Comparison of ENCODE assay signal across 10 mouse cellular contexts in genomic region chr2:32282727-32283126, GRCm38 (mm10). TPM values are rescaled to one million over a fixed set of nuclear protein-coding genes. Genes with fewer than 3 reads are reported as not detected.
A peak's percentile ranks its signal among the peaks of the same experiment; 100 is the strongest.
DNase-seq lines count a peak whose midpoint lies in the region; TF ChIP-seq lines count a peak whose summit lies in the region.
"Had no signal": no experiment of that assay in that cellular context is flagged by ENCODE, and none has a peak within 500 bp of the region (broad histone marks: within the 10 kb centered on the region; RNA-seq: fewer than 3 reads in every experiment).

No protein-coding gene starts in this region.

- DNase-seq in layer of hippocampus, adult 2 months (ENCODE audit: low spot score in 2 of 2): no peak
- DNase-seq in layer of hippocampus, adult 9-10 months (ENCODE audit: low spot score): no peak
- peak; percentile 89 for DNase-seq in ES-CJ7 (ENCODE audit: low read depth, low spot score)
- peak; percentile 68 for DNase-seq in c-Kit-positive CD71-negative TER-119-negative erythroid progenitor cells, embryonic 14.5 days (ENCODE audit: low read depth)
- peak; percentile 40 for DNase-seq in forelimb bud, embryonic 11.5 days (ENCODE audit: low read depth, low spot score)
- DNase-seq in kidney, postnatal 36 days: peak; percentile 77 to 81
- DNase-seq in ovary, adult 18-20 months (ENCODE audit: low spot score): peak; percentile 67
- no peak for DNase-seq in neural tube, embryonic 10.5 days (ENCODE audit: extremely low spot score, low spot score)

- H3K4me3 ChIP-seq in layer of hippocampus, adult 2 months: no peak overlapping the region
- H3K4me3 ChIP-seq: erythroblast, embryonic 14.5 days; neural tube, embryonic 12.5 days had no signal

- peak; percentile 86 for TF ChIP-seq CTCF in layer of hippocampus, adult 2 months (conservative IDR thresholded peaks at IDR 0.05)

- H3K27ac ChIP-seq in layer of hippocampus, adult 2 months: no peak overlapping the region
- H3K27ac ChIP-seq: neural tube, embryonic 12.5 days had no signal

RNA-seq across cellular contexts. Expression of gene Golga2, which starts 4.5 kb away (rescaled TPM):
- total RNA-seq in layer of hippocampus, adult 2 months (2021): 10 to 100 TPM; 87.9 TPM

RNA-seq across cellular contexts. Expression of gene Swi5, which starts 5.1 kb away (rescaled TPM):
- 100 to 1,000 TPM; 212 to 222 TPM for total RNA-seq in layer of hippocampus, adult 2 months (2021)

RNA-seq across cellular contexts. Expression of gene Uck1, which starts 22.8 kb away (rescaled TPM):
- 10 to 100 TPM; 55.3 to 57.8 TPM for total RNA-seq in layer of hippocampus, adult 2 months (2021)

RNA-seq across cellular contexts. Expression of gene Pomt1, which starts 46.3 kb away (rescaled TPM):
- 10 to 100 TPM; 23.4 to 24.1 TPM for total RNA-seq in layer of hippocampus, adult 2 months (2021)

Comparison
In these comparisons a context has a peak if more than half of its experiments do, and no peak if none do; other contexts are left out.
1. DNase-seq: peak in ES-CJ7 (single experiment), c-Kit-positive CD71-negative TER-119-negative erythroid progenitor cells, embryonic 14.5 days (single experiment), forelimb bud, embryonic 11.5 days (single experiment), kidney, postnatal 36 days (2 of 2) and ovary, adult 18-20 months (single experiment); none in layer of hippocampus, adult 2 months (0 of 2), layer of hippocampus, adult 9-10 months (single experiment) and neural tube, embryonic 10.5 days (single experiment).